Mouse (Mus musculus) heart, adult 9 months (tissue): ENCODE measurements around the gene Mmgt2.

ENCODE experiments used
- DNase-seq, 2 experiments: peaks; one replicate each; pipeline ENCODE4 v3.0.0; 2022; ENCODE audit warnings: low spot score in 2 of 2

Gene Mmgt2

DNA sequence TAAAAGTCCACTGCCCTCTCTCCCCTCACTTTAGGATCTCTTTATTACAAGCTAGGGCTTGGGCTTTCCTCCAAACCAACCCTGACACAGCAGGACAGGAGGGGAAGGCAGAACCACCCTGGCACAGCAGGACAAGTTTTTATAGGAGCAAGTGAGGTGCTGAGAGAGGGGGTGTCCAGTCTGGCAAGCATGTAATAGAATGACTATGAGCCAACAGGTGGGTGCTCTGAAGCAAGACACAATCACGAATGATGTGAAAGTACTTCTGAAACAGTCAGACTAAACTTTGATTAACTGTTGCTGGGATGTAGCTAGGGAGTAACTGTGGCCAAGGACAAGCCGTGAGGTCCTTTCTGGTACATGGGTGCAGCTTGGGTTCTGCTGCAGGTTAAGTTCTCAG lies 57.7 kb downstream of the Mmgt2 start:
- no peak for DNase-seq

DNA sequence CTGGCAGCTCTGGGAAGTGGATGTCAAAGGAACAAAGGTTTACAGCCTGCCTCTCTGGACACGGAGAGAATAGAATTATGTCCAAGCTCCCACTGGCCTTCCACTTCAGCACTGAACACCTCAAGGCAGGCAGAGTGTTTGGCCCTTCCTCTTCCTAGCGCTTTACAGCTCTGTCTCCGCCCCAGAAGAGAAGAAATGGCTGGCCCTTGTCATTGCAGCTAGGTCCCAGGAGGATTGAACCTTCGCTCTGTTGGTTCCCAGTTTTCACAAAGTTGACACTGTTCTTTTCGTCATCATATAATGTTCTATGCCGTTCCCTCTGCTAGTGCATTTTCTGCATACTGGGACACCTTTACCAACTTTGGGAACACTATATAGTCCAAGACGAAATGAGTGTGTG lies 59.8 kb downstream of the Mmgt2 start:
- no peak for DNase-seq

DNA sequence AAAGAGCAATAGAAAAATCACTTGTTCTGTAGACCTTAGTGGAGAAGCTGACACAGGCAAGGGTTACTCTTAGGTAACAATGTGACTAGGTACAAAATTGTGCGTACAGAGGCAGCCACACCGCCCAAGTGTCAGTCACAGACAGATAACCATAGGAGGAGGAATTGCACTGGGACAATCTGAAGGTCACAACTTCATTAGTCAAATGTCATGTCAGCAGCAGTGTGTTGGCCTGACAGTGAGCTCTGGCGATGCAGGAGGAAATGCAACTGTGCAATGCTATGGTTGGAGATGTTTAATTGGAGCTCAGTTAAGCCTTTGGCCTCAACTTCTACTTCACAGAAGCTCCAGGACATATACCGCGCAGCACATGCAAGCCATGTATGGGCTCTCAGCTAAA lies 62.2 kb downstream of the Mmgt2 start:
- no peak for DNase-seq
